Mouse (Mus musculus) cerebellum, adult 2 months (tissue): Measurements from ENCODE around the gene Usp10.

Experiments
- CTCF ChIP-seq: fragments of 200-500 bp; IDR thresholded peaks from 2 replicates; pipeline ENCODE4 v1.5.1; 2011; ENCODE audit warnings: low read depth, mild to moderate bottlenecking, control low read depth, low read length, moderate library complexity, borderline replicate concordance; ENCODE audit not compliant: insufficient read depth
- POLR2A ChIP-seq: fragments of 200-500 bp; IDR thresholded peaks from 2 replicates; pipeline ENCODE4 v1.6.1; 2011; ENCODE audit warnings: low read length, control low read depth, borderline replicate concordance; ENCODE audit not compliant: insufficient read depth

DNA sequence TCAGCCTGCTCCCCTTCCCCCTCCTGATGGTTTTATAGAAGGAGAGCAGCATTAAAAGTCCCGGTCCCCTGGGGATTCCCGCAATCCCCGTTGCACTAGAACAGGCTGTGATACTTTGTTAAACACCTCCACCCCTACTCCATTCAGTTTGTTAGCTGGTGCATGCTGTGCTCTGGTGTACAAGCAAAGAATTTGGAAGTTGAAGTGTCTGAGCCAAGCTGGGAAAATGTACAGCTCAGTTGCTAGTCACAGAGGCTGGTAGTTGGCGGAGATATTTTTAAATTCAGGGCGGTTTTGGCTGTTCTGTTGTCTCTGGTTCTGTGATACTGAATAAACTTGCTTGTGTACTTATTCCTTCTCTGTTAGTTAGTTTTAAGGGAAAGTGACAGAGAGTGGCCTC lies 42.6 kb downstream of the Usp10 start:
- TF ChIP-seq POLR2A (no peak), CTCF (no peak)
